15 mouse cellular contexts compared by ENCODE assay signal in the genomic region with DNA sequence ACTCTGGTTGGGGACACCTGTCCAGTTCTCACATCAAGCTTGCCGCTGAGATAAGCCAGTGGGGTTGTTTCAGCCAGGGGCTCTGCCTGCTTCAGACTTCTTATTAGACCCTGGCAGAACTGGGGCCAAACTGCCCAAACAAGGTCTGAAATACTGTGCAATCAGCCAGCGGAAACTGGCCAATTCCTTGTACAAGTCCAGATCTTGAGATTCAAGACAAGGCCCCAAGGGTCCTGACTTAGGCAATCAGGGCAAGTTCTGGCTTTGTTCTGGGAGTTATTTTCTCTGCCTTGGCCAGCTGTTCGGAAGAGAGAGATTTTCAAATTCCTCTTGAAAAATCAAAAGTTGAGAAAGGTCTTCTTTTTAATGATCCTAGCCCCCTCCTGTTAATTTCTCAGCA.
"Had no signal": no experiment of that assay in that cellular context is flagged by ENCODE, and none has a peak within 500 bp of the region (broad histone marks: within the 10 kb centered on the region; RNA-seq: fewer than 3 reads in every experiment).

No protein-coding gene starts in this region.

- H3K9ac ChIP-seq: liver, embryonic 15.5 days; lung, embryonic 14.5 days; neural tube, embryonic 15.5 days had no signal

- H3K4me2 ChIP-seq: liver, embryonic 11.5 days; liver, embryonic 15.5 days; lung, embryonic 14.5 days; neural tube, embryonic 15.5 days had no signal

- H3K4me1 ChIP-seq: liver, embryonic 15.5 days; neural tube, embryonic 15.5 days had no signal

- H3K4me3 ChIP-seq: liver, embryonic 15.5 days; midbrain, embryonic 10.5 days; myocyte; neural tube, embryonic 15.5 days had no signal

- H3K36me3 ChIP-seq: liver, embryonic 15.5 days; midbrain, embryonic 10.5 days; neural tube, embryonic 15.5 days had no signal

- H3K27me3 ChIP-seq: liver, embryonic 15.5 days; neural tube, embryonic 15.5 days had no signal

- H3K9me3 ChIP-seq: liver, embryonic 15.5 days; midbrain, embryonic 10.5 days; neural tube, embryonic 15.5 days had no signal

- DNase-seq: kidney, postnatal 10 days; left cerebral cortex, postnatal 4 days; lung, embryonic 14.5 days; lung, postnatal 10 days; lung, postnatal 4 days; right cerebral cortex, adult 18-20 months; right cerebral cortex, postnatal 25 days; spleen, adult 18-20 months; thymus, adult 18-20 months; thymus, postnatal 14 days had no signal

- H3K27ac ChIP-seq: liver, embryonic 15.5 days; midbrain, embryonic 10.5 days; neural tube, embryonic 15.5 days had no signal
